ENCODE assay signal across 25 mouse cellular contexts in genomic region chr5:144263496-144263895, GRCm38 (mm10). TPM values are rescaled to one million over a fixed set of nuclear protein-coding genes. Genes with fewer than 3 reads are reported as not detected.
A peak's percentile ranks its signal among the peaks of the same experiment; 100 is the strongest.
DNase-seq lines count a peak whose midpoint lies in the region; ATAC-seq and TF ChIP-seq lines count a peak whose summit lies in the region.
"Had no signal": no experiment of that assay in that cellular context is flagged by ENCODE, and none has a peak within 500 bp of the region (broad histone marks: within the 10 kb centered on the region; RNA-seq: fewer than 3 reads in every experiment).

No protein-coding gene starts in this region.

- no peak overlapping the region for H3K27ac ChIP-seq in heart, adult 2 months
- no peak overlapping the region for H3K27ac ChIP-seq in heart, embryonic 14.5 days (replicated peaks in 1 of 2; ENCODE audit: control insufficient read depth in 1 of 2, insufficient read depth in 1 of 2, low read depth in 2 of 2, low read length in 2 of 2)
- H3K27ac ChIP-seq in limb, embryonic 15.5 days: 0 out of 2 replicates have a peak overlapping the region, but pooled peaks have one; percentile 50
- H3K27ac ChIP-seq in limb, embryonic 10.5 days: no peak overlapping the region
- H3K27ac ChIP-seq in gastrocnemius, adult 2 months: no peak overlapping the region
- H3K27ac ChIP-seq: embryonic facial prominence, embryonic 13.5 days; forebrain, embryonic 10.5 days; forebrain, embryonic 15.5 days; hindbrain, embryonic 13.5 days; kidney, embryonic 15.5 days; liver, embryonic 13.5 days; macrophage had no signal

- no peak for TF ChIP-seq CTCF in heart, adult 2 months (IDR thresholded peaks at IDR 0.05)
- TF ChIP-seq CTCF in E14TG2a.4 (conservative IDR thresholded peaks at IDR 0.05; ENCODE audit: low read length): no peak
- TF ChIP-seq CTCF in gastrocnemius, adult 2 months (IDR thresholded peaks at IDR 0.05): no peak

- no peaks in the 10 kb centered on the region for H3K27me3 ChIP-seq in heart, adult 2 months (ENCODE audit: control insufficient read depth, insufficient read depth, low read length)
- H3K27me3 ChIP-seq in heart, embryonic 14.5 days (ENCODE audit: control insufficient read depth, insufficient read depth, low read length): no peaks in the 10 kb centered on the region
- no peaks in the 10 kb centered on the region for H3K27me3 ChIP-seq in limb, embryonic 15.5 days
- H3K27me3 ChIP-seq in limb, embryonic 10.5 days (ENCODE audit: low read depth, poor library complexity, severe bottlenecking): no peaks in the 10 kb centered on the region
- H3K27me3 ChIP-seq in E14TG2a.4 (ENCODE audit: insufficient read depth, low read length): no peaks in the 10 kb centered on the region
- H3K27me3 ChIP-seq: CH12.LX; embryonic facial prominence, embryonic 13.5 days; forebrain, embryonic 15.5 days; hindbrain, embryonic 13.5 days; kidney, embryonic 15.5 days; liver, embryonic 13.5 days; Patski had no signal

- intact Hi-C loops in heart, adult 2 months (cut with DNase I): no loop called here
- intact Hi-C loops in heart, postnatal 36 days (cut with DNase I): no loop called here
- intact Hi-C loops in gastrocnemius, adult 2 months (cut with DNase I): no loop called here

- H3K36me3 ChIP-seq in heart, adult 2 months (ENCODE audit: control insufficient read depth, insufficient read depth, low read length): peaks cover 16% of the 10 kb centered on the region
- peaks cover 73% of the 10 kb centered on the region for H3K36me3 ChIP-seq in heart, embryonic 14.5 days (ENCODE audit: control insufficient read depth, insufficient read depth, low read length)
- H3K36me3 ChIP-seq in limb, embryonic 15.5 days: peaks cover 44% of the 10 kb centered on the region
- peaks cover 92% of the 10 kb centered on the region for H3K36me3 ChIP-seq in limb, embryonic 10.5 days
- peaks cover 82% of the 10 kb centered on the region for H3K36me3 ChIP-seq in E14TG2a.4 (ENCODE audit: insufficient read depth, low read length)

- 79% methylated on average over 13 of the region's 13 CpGs for WGBS in heart, adult 2 months
- WGBS in heart, embryonic 14.5 days: 64% methylated on average over 13 of the region's 13 CpGs
- 77% methylated on average over 13 of the region's 13 CpGs for WGBS in limb, embryonic 15.5 days
- WGBS in limb, embryonic 10.5 days: 89% methylated on average over 13 of the region's 13 CpGs

- peaks cover 39% of the 10 kb centered on the region for H3K4me1 ChIP-seq in heart, adult 2 months (ENCODE audit: control insufficient read depth, insufficient read depth, low read length)
- peaks cover 46 to 72% of the 10 kb centered on the region in 2 experiments for H3K4me1 ChIP-seq in heart, embryonic 14.5 days (ENCODE audit: control insufficient read depth in 2 of 2, insufficient read depth in 2 of 2, low read length in 2 of 2)
- H3K4me1 ChIP-seq in limb, embryonic 15.5 days: peaks cover 36% of the 10 kb centered on the region
- peaks cover 28% of the 10 kb centered on the region for H3K4me1 ChIP-seq in limb, embryonic 10.5 days
- peaks cover 71% of the 10 kb centered on the region for H3K4me1 ChIP-seq in E14TG2a.4 (replicated peaks; ENCODE audit: low read depth, low read length)

- TF ChIP-seq POLR2A in heart, adult 2 months (IDR thresholded peaks at IDR 0.05; ENCODE audit: insufficient read depth, low read depth, low read length): no peak

- TF ChIP-seq EP300 in heart, adult 2 months (IDR thresholded peaks at IDR 0.05; ENCODE audit: insufficient read depth, low read depth, low read length): no peak

- ATAC-seq in heart, embryonic 14.5 days (ENCODE audit: insufficient number of reproducible peaks, insufficient read depth, low FRiP score, low read depth): no peak
- ATAC-seq in limb, embryonic 15.5 days (ENCODE audit: insufficient number of reproducible peaks, low FRiP score, low TSS enrichment, low read depth): no peak
- ATAC-seq: forebrain, embryonic 15.5 days; intestine, postnatal 0 days; Patski had no signal

- H3K9me3 ChIP-seq in heart, embryonic 14.5 days (ENCODE audit: control insufficient read depth, low read length): no peaks in the 10 kb centered on the region
- H3K9me3 ChIP-seq in limb, embryonic 15.5 days: no peaks in the 10 kb centered on the region
- no peaks in the 10 kb centered on the region for H3K9me3 ChIP-seq in limb, embryonic 10.5 days (replicated peaks)
- no peaks in the 10 kb centered on the region for H3K9me3 ChIP-seq in E14TG2a.4 (ENCODE audit: low read length)
- H3K9me3 ChIP-seq: embryonic facial prominence, embryonic 13.5 days; forebrain, embryonic 10.5 days; forebrain, embryonic 15.5 days; hindbrain, embryonic 13.5 days; kidney, embryonic 15.5 days; liver, embryonic 13.5 days had no signal

- H3K79me2 ChIP-seq in heart, adult 2 months (replicated peaks; ENCODE audit: control insufficient read depth, insufficient read depth, low read length): peaks cover 15% of the 10 kb centered on the region

- no peak for DNase-seq in heart, adult 2 months
- no peak for DNase-seq in heart, adult 18-20 months
- DNase-seq in heart, postnatal 36 days: no peak
- no peak for DNase-seq in limb, embryonic 10.5 days (ENCODE audit: low spot score)
- DNase-seq in gastrocnemius, adult 2 months: no peak
- DNase-seq: adrenal gland, adult 2 months; adrenal gland, postnatal 36 days; cerebellum, adult 18-20 months; cerebellum, postnatal 10 days; gastrocnemius, postnatal 36 days; kidney, postnatal 36 days; liver, embryonic 13.5 days; midbrain, embryonic 14.5 days had no signal

- no peak overlapping the region for H3K4me2 ChIP-seq in heart, embryonic 14.5 days (ENCODE audit: low read length)
- H3K4me2 ChIP-seq in limb, embryonic 15.5 days: no peak overlapping the region
- H3K4me2 ChIP-seq: embryonic facial prominence, embryonic 13.5 days; forebrain, embryonic 15.5 days; hindbrain, embryonic 13.5 days; kidney, embryonic 15.5 days; liver, embryonic 13.5 days had no signal

- peak overlapping the region; percentile 11; the same call in 1 of the 2 replicates for H3K9ac ChIP-seq in heart, adult 2 months (ENCODE audit: low read depth, low read length)
- H3K9ac ChIP-seq in heart, embryonic 14.5 days (ENCODE audit: low read length): peak overlapping the region; percentile 32; the same call in 1 of the 2 replicates
- H3K9ac ChIP-seq in limb, embryonic 15.5 days: no peak overlapping the region
- H3K9ac ChIP-seq: embryonic facial prominence, embryonic 13.5 days; forebrain, embryonic 15.5 days; hindbrain, embryonic 13.5 days; kidney, embryonic 15.5 days; liver, embryonic 13.5 days had no signal

- H3K4me3 ChIP-seq in heart, adult 2 months: no peak overlapping the region
- H3K4me3 ChIP-seq in heart, embryonic 14.5 days (ENCODE audit: control insufficient read depth in 1 of 2, insufficient read depth in 1 of 2, low read depth in 1 of 2, low read length in 2 of 2): no peak overlapping the region
- no peak overlapping the region for H3K4me3 ChIP-seq in limb, embryonic 15.5 days
- H3K4me3 ChIP-seq in limb, embryonic 10.5 days: no peak overlapping the region
- peak overlapping the region; percentile 23 for H3K4me3 ChIP-seq in E14TG2a.4 (replicated peaks; ENCODE audit: low read length)
- no peak overlapping the region for H3K4me3 ChIP-seq in gastrocnemius, adult 2 months
- H3K4me3 ChIP-seq: embryonic facial prominence, embryonic 13.5 days; forebrain, embryonic 10.5 days; forebrain, embryonic 15.5 days; hindbrain, embryonic 13.5 days; kidney, embryonic 15.5 days; liver, embryonic 13.5 days had no signal

RNA-seq across cellular contexts. Expression of gene Bri3, which starts 19.3 kb away (rescaled TPM):
- total RNA-seq in heart, adult 2 months (2021): 100 to 1,000 TPM; 129 to 152 TPM
- 240 and 258 TPM in 2 replicates for polyA plus RNA-seq in heart, adult 2 months (2012; rRNA removed)
- total RNA-seq in heart, adult 18-20 months (2021): 100 to 1,000 TPM; 149 to 160 TPM
- 187 and 204 TPM in 2 replicates for polyA plus RNA-seq in heart, embryonic 14.5 days (2014; fragmentation: Nextera tagmentation; extraction: Ambion mirVana)
- 100 to 1,000 TPM; 129 to 137 TPM for total RNA-seq in heart, postnatal 36 days (2021)
- polyA plus RNA-seq in limb, embryonic 15.5 days (2015; fragmentation: Nextera tagmentation; extraction: Ambion mirVana): 81.5 and 97.3 TPM in 2 replicates
- polyA plus RNA-seq in limb, embryonic 10.5 days (2016; fragmentation: Nextera tagmentation; extraction: Ambion mirVana): 122 and 125 TPM in 2 replicates
- total RNA-seq in gastrocnemius, adult 2 months (2021): 10 to 100 TPM; 36.4 to 45.7 TPM

RNA-seq across cellular contexts. Expression of gene Tecpr1, which starts 40.1 kb away (rescaled TPM):
- 10 to 100 TPM; 24.2 to 27.6 TPM for total RNA-seq in heart, adult 2 months (2021)
- 33.7 and 34.9 TPM in 2 replicates for polyA plus RNA-seq in heart, adult 2 months (2012; rRNA removed)
- total RNA-seq in heart, adult 18-20 months (2021): 10 to 100 TPM; 27.1 to 27.3 TPM
- polyA plus RNA-seq in heart, embryonic 14.5 days (2014; fragmentation: Nextera tagmentation; extraction: Ambion mirVana): 12.6 and 14.4 TPM in 2 replicates
- 10 to 100 TPM; 27.0 to 31.8 TPM for total RNA-seq in heart, postnatal 36 days (2021)
- polyA plus RNA-seq in limb, embryonic 15.5 days (2015; fragmentation: Nextera tagmentation; extraction: Ambion mirVana): 21.7 and 23.3 TPM in 2 replicates
- polyA plus RNA-seq in limb, embryonic 10.5 days (2016; fragmentation: Nextera tagmentation; extraction: Ambion mirVana): 15.1 and 21.0 TPM in 2 replicates
- 10 to 100 TPM; 15.4 to 19.1 TPM for total RNA-seq in gastrocnemius, adult 2 months (2021)
